In the genomic region with DNA sequence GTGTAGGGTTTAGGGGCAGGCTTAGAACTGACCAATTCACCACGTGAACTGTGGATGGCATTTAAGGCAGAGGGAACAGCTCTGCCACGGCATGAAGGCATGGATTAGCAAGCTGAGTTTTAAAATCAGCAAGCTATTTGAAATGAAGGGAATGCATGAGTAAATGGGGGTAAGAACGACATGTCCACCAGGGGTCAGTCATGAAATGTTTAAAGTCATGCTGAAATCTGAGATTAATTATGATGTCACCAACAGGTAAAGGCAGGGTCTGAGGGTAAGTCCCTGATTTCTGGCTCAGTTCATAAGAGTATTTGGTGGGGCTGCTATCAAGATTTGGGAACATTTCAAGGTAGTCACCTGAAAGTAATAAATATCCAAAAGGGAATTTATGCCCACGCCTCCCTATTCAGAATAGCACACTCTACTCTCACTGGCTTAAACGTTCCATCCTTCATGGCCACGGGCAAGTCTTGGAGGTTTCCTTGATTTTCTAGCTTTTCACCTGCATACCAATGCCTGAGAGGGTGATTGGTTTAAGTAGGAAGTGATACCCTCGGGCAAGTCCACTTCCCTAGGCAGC, we compare ENCODE assay signal across 9 mouse cellular contexts. TPM values are rescaled to one million over a fixed set of nuclear protein-coding genes. Genes with fewer than 3 reads are reported as not detected.
DNase-seq lines count a peak whose midpoint lies in the region; ATAC-seq lines count a peak whose summit lies in the region.
"Had no signal": no experiment of that assay in that cellular context is flagged by ENCODE, and none has a peak within 500 bp of the region (broad histone marks: within the 10 kb centered on the region; RNA-seq: fewer than 3 reads in every experiment).

No protein-coding gene starts in this region.

- ATAC-seq in forebrain, embryonic 11.5 days (replicated peaks; ENCODE audit: low FRiP score) = peak; percentile 19; the same call in 1 of the 2 replicates
- ATAC-seq in hindbrain, embryonic 16.5 days = peak; percentile 13; the same call in 1 of the 2 replicates
- ATAC-seq in liver, embryonic 15.5 days (ENCODE audit: insufficient read depth) = no peak
- ATAC-seq in neural tube, embryonic 13.5 days (ENCODE audit: low read depth) = peak; percentile 13

- no peaks in the 10 kb centered on the region for H3K36me3 ChIP-seq in forebrain, embryonic 11.5 days (ENCODE audit: control insufficient read depth, insufficient read depth, low read length)
- no peaks in the 10 kb centered on the region for H3K36me3 ChIP-seq in hindbrain, embryonic 16.5 days (ENCODE audit: control insufficient read depth, insufficient read depth, low read length)
- H3K36me3 ChIP-seq in liver, embryonic 15.5 days (replicated peaks) = no peaks in the 10 kb centered on the region
- no peaks in the 10 kb centered on the region for H3K36me3 ChIP-seq in neural tube, embryonic 13.5 days

- H3K4me1 ChIP-seq in forebrain, embryonic 11.5 days (replicated peaks; ENCODE audit: control insufficient read depth, insufficient read depth, low read length) = no peaks in the 10 kb centered on the region; the same call in 1 of the 2 replicates
- peaks cover 10% of the 10 kb centered on the region for H3K4me1 ChIP-seq in hindbrain, embryonic 16.5 days (ENCODE audit: control insufficient read depth, insufficient read depth, low read depth, low read length)
- no peaks in the 10 kb centered on the region; the same call in 1 of the 2 replicates for H3K4me1 ChIP-seq in liver, embryonic 15.5 days (replicated peaks)
- peaks cover 17% of the 10 kb centered on the region for H3K4me1 ChIP-seq in neural tube, embryonic 13.5 days (replicated peaks)

- H3K9me3 ChIP-seq in forebrain, embryonic 11.5 days (ENCODE audit: control insufficient read depth, low read length) = no peaks in the 10 kb centered on the region
- no peaks in the 10 kb centered on the region for H3K9me3 ChIP-seq in hindbrain, embryonic 16.5 days (ENCODE audit: control insufficient read depth, low read length)
- no peaks in the 10 kb centered on the region for H3K9me3 ChIP-seq in liver, embryonic 15.5 days (replicated peaks)
- H3K9me3 ChIP-seq in neural tube, embryonic 13.5 days = no peaks in the 10 kb centered on the region

- H3K9ac ChIP-seq in forebrain, embryonic 11.5 days (ENCODE audit: low read length) = peak overlapping the region; percentile 56
- peak overlapping the region; percentile 76 for H3K9ac ChIP-seq in hindbrain, embryonic 16.5 days (ENCODE audit: low read depth, low read length)
- peak overlapping the region; percentile 27; the same call in 1 of the 2 replicates for H3K9ac ChIP-seq in liver, embryonic 15.5 days
- H3K9ac ChIP-seq in neural tube, embryonic 13.5 days = peak overlapping the region; percentile 79

- H3K27ac ChIP-seq in forebrain, embryonic 11.5 days (ENCODE audit: low read depth, low read length) = no peak overlapping the region
- peak overlapping the region; percentile 92 for H3K27ac ChIP-seq in hindbrain, embryonic 16.5 days (ENCODE audit: low read depth, low read length)
- no peak overlapping the region for H3K27ac ChIP-seq in liver, embryonic 15.5 days (replicated peaks)
- H3K27ac ChIP-seq in neural tube, embryonic 13.5 days (replicated peaks) = peak overlapping the region; percentile 91

- peak overlapping the region; percentile 29; the same call in 1 of the 2 replicates for H3K4me3 ChIP-seq in forebrain, embryonic 11.5 days (ENCODE audit: low read depth, low read length)
- peak overlapping the region; percentile 56 for H3K4me3 ChIP-seq in hindbrain, embryonic 16.5 days (ENCODE audit: low read length)
- H3K4me3 ChIP-seq in liver, embryonic 15.5 days (replicated peaks) = peak overlapping the region; percentile 51
- peak overlapping the region; percentile 48 for H3K4me3 ChIP-seq in neural tube, embryonic 13.5 days
- H3K4me3 ChIP-seq: myocyte had no signal

- H3K27me3 ChIP-seq in forebrain, embryonic 11.5 days (ENCODE audit: control insufficient read depth, insufficient read depth, low read length) = no peaks in the 10 kb centered on the region
- no peaks in the 10 kb centered on the region for H3K27me3 ChIP-seq in hindbrain, embryonic 16.5 days (replicated peaks; ENCODE audit: control insufficient read depth, insufficient read depth, low read length)
- no peaks in the 10 kb centered on the region; the same call in 1 of the 2 replicates for H3K27me3 ChIP-seq in liver, embryonic 15.5 days
- H3K27me3 ChIP-seq in neural tube, embryonic 13.5 days = no peaks in the 10 kb centered on the region

- WGBS in forebrain, embryonic 11.5 days = 25% methylated on average over 7 of the region's 7 CpGs
- WGBS in hindbrain, embryonic 16.5 days = 19% methylated on average over 7 of the region's 7 CpGs
- 23% methylated on average over 7 of the region's 7 CpGs for WGBS in liver, embryonic 15.5 days (ENCODE audit: insufficient replicate concordance)
- whole genome bisulfite sequencing in neural tube, embryonic 13.5 days = 23% methylated on average over 7 of the region's 7 CpGs

- peak overlapping the region; percentile 68 for H3K4me2 ChIP-seq in forebrain, embryonic 11.5 days (ENCODE audit: low read depth, low read length, severe bottlenecking)
- peak overlapping the region; percentile 94 for H3K4me2 ChIP-seq in hindbrain, embryonic 16.5 days (ENCODE audit: low read length)
- H3K4me2 ChIP-seq in liver, embryonic 15.5 days = peak overlapping the region; percentile 73
- peak overlapping the region; percentile 80 for H3K4me2 ChIP-seq in neural tube, embryonic 13.5 days

- peak; percentile 50 for DNase-seq in adrenal gland, postnatal 10 days
- no peak for DNase-seq in adrenal gland, postnatal 25 days
- peak; percentile 6 for DNase-seq in brain, embryonic 18.5 days (ENCODE audit: low read depth, low spot score)
- DNase-seq in forebrain, embryonic 11.5 days (ENCODE audit: low spot score) = no peak
- no peak for DNase-seq in left cerebral cortex, adult 8-10 months (ENCODE audit: low spot score in 2 of 2)

RNA-seq across cellular contexts. Expression of gene Sdcbp2, which starts 2.8 kb away (rescaled TPM):
- 1 to 10 TPM; 2.2 to 2.3 TPM for total RNA-seq in adrenal gland, postnatal 10 days (2021)
- 1.1 and 1.3 TPM in 2 replicates for total RNA-seq in adrenal gland, postnatal 25 days (2021)
- polyA plus RNA-seq in forebrain, embryonic 11.5 days (2014; fragmentation: Nextera tagmentation; extraction: Ambion mirVana) = 0.44 and 0.83 TPM in 2 replicates
- polyA plus RNA-seq in hindbrain, embryonic 16.5 days (2015; fragmentation: Nextera tagmentation; extraction: Ambion mirVana) = 0.58 and 0.70 TPM in 2 replicates
- 0.24 and 0.26 TPM in 2 replicates for polyA plus RNA-seq in liver, embryonic 15.5 days (2015; fragmentation: Nextera tagmentation; extraction: Ambion mirVana)
- polyA plus RNA-seq in neural tube, embryonic 13.5 days (2015; fragmentation: Nextera tagmentation; extraction: Ambion mirVana) = 0.68 and 1.1 TPM in 2 replicates
- 1 to 10 TPM; 1.3 to 3.2 (median 2.4) TPM for total RNA-seq in left cerebral cortex, adult 8-10 months (2022)

RNA-seq across cellular contexts. Expression of gene Fkbp1a, which starts 32.9 kb away (rescaled TPM):
- 100 to 1,000 TPM; 265 to 283 TPM for total RNA-seq in adrenal gland, postnatal 10 days (2021)
- 233 and 267 TPM in 2 replicates for total RNA-seq in adrenal gland, postnatal 25 days (2021)
- polyA plus RNA-seq in forebrain, embryonic 11.5 days (2014; fragmentation: Nextera tagmentation; extraction: Ambion mirVana) = 562 and 601 TPM in 2 replicates
- 675 and 689 TPM in 2 replicates for polyA plus RNA-seq in hindbrain, embryonic 16.5 days (2015; fragmentation: Nextera tagmentation; extraction: Ambion mirVana)
- polyA plus RNA-seq in liver, embryonic 15.5 days (2015; fragmentation: Nextera tagmentation; extraction: Ambion mirVana) = 126 and 128 TPM in 2 replicates
- polyA plus RNA-seq in neural tube, embryonic 13.5 days (2015; fragmentation: Nextera tagmentation; extraction: Ambion mirVana) = 637 and 667 TPM in 2 replicates
- total RNA-seq in left cerebral cortex, adult 8-10 months (2022) = 100 to 1,000 TPM; 699 to 783 (median 759) TPM

RNA-seq across cellular contexts. Expression of gene Snph, which starts 57.2 kb away (rescaled TPM):
- total RNA-seq in adrenal gland, postnatal 10 days (2021) = 1 to 10 TPM; 6.2 to 9.1 TPM
- 10.8 and 12.7 TPM in 2 replicates for total RNA-seq in adrenal gland, postnatal 25 days (2021)
- polyA plus RNA-seq in forebrain, embryonic 11.5 days (2014; fragmentation: Nextera tagmentation; extraction: Ambion mirVana) = 2.4 and 3.6 TPM in 2 replicates
- 24.8 and 28.3 TPM in 2 replicates for polyA plus RNA-seq in hindbrain, embryonic 16.5 days (2015; fragmentation: Nextera tagmentation; extraction: Ambion mirVana)
- polyA plus RNA-seq in liver, embryonic 15.5 days (2015; fragmentation: Nextera tagmentation; extraction: Ambion mirVana) = 0.03 TPM in 1 of 2 replicates, not detected in the other
- 16.6 and 18.3 TPM in 2 replicates for polyA plus RNA-seq in neural tube, embryonic 13.5 days (2015; fragmentation: Nextera tagmentation; extraction: Ambion mirVana)
- 100 to 1,000 TPM; 275 to 336 (median 309) TPM for total RNA-seq in left cerebral cortex, adult 8-10 months (2022)
- polyA plus RNA-seq: myocyte had no signal

Comparison
In these comparisons a context has a peak if more than half of its experiments do, and no peak if none do; other contexts are left out.
1. DNase-seq: peak in adrenal gland, postnatal 10 days (single experiment) and brain, embryonic 18.5 days (single experiment); none in adrenal gland, postnatal 25 days (single experiment), forebrain, embryonic 11.5 days (single experiment) and left cerebral cortex, adult 8-10 months (0 of 2).
2. H3K27ac ChIP-seq: peak in hindbrain, embryonic 16.5 days (single experiment) and neural tube, embryonic 13.5 days (single experiment); none in forebrain, embryonic 11.5 days (single experiment) and liver, embryonic 15.5 days (single experiment).
3. H3K9ac ChIP-seq: peak in every context shown above with its lines; median percentile 79 in neural tube, embryonic 13.5 days; 76 in hindbrain, embryonic 16.5 days; 56 in forebrain, embryonic 11.5 days; 27 in liver, embryonic 15.5 days.
4. Peak in every context shown above with its lines, with median percentiles within 50 percentile points of each other: H3K4me2 ChIP-seq and H3K4me3 ChIP-seq.